Mouse (Mus musculus) retina, embryonic 14.5 days (tissue): ENCODE measurements at regions not wholly inside any gene's neighbourhood (a gene's known extent, or its start where the extent isn't known, plus 50 kb on each side); places are given as distances from the start of the nearest gene placed in this dataset.

Experiments used
- DNase-seq: peaks from one replicate; pipeline ENCODE4 v3.0.0-alpha.2; 2015; ENCODE audit warnings: low spot score

GRCm38 (mm10) chr10:117997796-117998195 is 143.8 kb upstream of the Mdm1 start:
- DNase-seq: no peak

- DNase-seq: no peak
Observed at GRCm38 (mm10) chr10:118000591-118000990, 141.0 kb upstream of the Mdm1 start.

DNA sequence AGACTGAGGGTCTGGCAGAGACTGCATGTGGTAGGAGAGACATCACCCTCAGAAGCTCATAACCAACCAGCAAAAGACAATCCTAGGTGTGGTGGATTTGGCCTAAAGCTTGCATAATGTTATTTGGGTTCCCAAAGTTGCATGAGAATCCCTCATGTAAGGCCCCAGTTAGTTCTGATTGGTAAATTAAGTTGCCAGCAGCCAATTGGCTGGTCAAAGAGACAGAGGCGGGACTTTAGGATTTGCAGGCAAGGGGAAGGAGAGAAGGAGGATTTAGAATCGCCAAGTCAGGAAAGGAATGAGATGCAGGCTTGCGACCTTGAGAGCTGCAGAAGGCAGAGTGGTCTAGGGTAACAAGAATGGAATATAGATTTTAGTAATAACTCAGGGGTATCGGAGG is 140.1 kb upstream of the Mdm1 start:
- DNase-seq: no peak

GRCm38 (mm10) chr10:118001971-118002370 is 139.6 kb upstream of the Mdm1 start:
- no peak for DNase-seq

DNA sequence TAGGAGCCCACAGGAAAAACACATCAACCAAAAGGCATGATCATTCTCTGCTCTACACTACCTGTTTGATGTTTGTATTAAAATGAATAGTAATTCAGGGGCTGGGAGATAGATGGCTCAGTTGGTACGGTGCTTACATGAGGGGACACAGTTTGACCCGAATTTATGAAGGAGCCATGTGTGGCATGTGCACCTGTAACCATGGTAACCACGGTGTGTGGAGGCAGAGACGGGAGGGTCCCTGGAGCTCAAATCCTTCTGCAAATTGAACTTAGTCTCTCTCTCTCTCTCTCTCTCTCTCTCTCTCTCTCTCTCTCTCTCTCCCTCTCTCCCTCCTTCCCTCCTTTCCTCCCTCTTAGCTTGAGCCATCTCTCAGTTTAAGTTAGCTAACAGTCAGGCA is 139.1 kb upstream of the Mdm1 start:
- DNase-seq: no peak

GRCm38 (mm10) chr10:118003179-118003578 is 138.4 kb upstream of the Mdm1 start:
- DNase-seq: no peak

- DNase-seq: peak; percentile 49
Observed at GRCm38 (mm10) chr10:118003739-118004361, 137.8 kb upstream of the Mdm1 start.

- DNase-seq: peak; percentile 45
Observed at GRCm38 (mm10) chr10:118004362-118004958, 137.2 kb upstream of the Mdm1 start.

DNA sequence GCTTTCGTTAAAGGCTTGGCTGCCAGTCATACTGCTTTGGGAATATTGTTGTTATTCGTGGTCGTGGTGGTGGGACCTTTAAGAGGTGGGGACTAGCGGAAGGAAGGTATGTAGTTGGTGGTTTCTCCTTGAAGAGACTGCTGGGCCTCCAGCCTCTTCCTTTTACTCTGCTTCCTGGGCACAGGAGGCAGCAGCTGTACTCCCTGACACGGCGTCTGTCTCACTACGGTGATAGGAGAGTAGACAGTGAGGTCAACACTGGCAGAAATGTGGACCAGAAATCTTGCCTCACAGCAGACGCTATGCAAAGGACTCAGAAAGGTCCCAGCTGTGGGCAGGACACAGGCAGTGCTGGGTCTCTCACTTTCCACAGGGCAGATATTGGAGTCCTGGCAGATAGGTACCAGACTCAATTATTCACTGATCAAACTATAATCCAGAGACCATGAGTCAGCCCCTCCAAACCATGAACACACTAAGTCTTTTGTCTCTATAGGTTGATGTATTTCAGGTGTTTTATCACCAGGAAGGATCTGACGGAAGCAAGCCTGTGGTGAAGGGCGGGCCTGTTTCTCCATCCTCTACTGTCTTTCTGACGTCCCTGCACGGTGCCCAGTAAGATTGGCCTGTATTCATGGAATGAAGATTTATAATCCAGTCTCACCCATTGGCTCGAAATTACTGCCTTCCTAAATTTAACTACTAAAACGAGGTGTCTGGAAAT is 134.6 kb upstream of the Mdm1 start:
- no peak for DNase-seq

DNA sequence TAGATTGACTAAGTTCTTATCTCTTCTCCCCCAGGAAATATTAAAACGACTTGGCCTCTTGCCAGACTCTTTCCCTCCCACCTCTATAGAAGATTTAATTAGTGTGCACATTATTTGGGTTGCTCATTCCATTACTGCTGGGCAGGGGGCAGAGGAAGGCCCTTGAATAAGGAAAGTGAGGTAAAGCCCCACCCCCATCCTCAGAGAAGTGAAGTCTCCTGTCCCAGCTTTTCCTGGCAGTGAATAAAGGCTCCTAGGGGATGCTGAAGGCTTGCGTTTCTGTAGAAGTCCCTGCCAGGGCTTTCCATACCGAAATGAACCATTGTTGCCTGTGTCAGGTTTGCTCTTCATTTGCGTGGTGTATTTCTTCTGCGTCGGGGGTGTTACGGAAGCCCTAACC is 133.8 kb upstream of the Mdm1 start:
- DNase-seq: no peak

- DNase-seq: no peak
Observed at GRCm38 (mm10) chr10:118011687-118012567, 129.7 kb upstream of the Mdm1 start.

GRCm38 (mm10) chr10:118028831-118029230 is 112.8 kb upstream of the Mdm1 start:
- no peak for DNase-seq

DNA sequence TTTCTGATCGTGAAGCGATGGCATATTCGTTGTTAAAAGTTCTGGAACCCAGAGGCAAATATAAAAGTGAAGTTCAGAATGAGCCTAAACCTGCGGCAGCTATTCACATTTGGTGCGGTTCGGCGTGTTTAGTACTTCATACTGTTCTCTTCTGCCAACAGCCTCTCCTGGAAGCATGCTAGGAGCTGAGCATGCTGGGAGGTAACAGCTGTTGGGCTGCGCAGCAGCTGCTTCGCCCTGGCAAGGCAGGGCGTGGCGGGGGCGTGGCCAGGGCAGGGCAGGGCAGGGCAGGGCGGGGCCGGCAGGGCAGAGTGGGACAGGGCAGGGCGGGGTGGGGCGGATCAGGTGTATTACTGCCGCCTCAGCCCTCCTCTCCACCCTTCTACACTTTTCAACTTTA is 107.2 kb upstream of the Mdm1 start:
- no peak for DNase-seq

DNA sequence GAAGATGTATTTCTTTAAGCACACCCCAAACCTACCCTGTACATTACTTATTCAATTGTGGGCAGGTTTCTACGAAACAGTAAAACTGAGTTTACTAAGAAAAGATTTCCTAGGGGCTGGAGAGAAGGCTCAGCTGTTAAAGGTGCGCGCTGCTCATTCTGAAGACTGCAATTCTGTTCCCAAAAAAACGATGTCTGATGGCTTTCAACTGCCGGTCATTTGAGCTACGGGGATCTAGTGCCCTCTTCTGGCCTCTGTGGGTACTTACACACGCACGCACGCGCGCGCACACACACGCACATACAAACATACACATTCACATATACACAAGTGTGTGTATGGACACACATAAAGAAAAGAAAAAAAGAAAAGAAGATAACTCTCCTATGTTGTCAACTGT is 106.6 kb upstream of the Mdm1 start:
- no peak for DNase-seq

- DNase-seq: no peak
Observed at GRCm38 (mm10) chr10:118038465-118038864, 103.1 kb upstream of the Mdm1 start.

- DNase-seq: no peak
Observed at GRCm38 (mm10) chr10:118039056-118039455, 102.6 kb upstream of the Mdm1 start.

- DNase-seq: no peak
Observed at GRCm38 (mm10) chr10:118041068-118041467, 100.5 kb upstream of the Mdm1 start.

DNA sequence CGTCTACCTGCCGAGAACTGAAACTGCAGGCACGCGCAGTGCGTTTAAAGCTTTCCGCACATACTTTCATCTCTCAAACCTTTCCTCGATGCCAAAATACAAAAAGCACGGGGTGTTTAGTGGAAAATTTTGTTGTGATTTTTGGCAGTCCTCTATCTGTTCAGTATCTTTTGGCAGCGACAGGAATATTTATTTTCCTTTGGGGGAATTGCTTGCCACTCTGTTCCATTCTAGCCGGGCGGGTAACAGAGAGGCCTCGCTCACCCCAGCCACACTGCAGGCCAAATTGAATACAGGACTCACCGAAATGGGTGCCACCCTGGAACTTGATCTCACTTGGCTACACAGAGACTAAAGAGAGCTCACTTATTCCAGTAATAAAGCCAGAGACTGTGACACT is 97.8 kb upstream of the Mdm1 start:
- no peak for DNase-seq

DNA sequence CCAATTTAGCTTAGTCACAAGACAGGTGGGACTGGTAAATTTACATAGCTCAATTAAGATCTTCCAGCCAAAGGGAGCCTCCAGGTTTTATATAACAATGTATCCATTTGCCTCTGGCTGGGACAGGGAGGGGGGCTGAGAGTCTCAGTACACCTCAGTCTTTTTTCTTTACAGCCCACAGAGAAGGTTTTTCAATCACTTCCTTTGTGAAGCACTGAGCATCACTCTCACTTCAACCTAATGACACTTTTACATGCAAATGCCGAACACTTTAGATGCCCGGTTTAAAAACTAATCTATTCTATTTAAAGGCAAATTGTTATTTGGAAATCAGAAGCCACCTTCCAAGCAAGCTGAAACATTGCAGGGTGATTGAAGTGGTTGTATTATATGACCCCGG is 96.8 kb upstream of the Mdm1 start:
- DNase-seq: no peak

DNA sequence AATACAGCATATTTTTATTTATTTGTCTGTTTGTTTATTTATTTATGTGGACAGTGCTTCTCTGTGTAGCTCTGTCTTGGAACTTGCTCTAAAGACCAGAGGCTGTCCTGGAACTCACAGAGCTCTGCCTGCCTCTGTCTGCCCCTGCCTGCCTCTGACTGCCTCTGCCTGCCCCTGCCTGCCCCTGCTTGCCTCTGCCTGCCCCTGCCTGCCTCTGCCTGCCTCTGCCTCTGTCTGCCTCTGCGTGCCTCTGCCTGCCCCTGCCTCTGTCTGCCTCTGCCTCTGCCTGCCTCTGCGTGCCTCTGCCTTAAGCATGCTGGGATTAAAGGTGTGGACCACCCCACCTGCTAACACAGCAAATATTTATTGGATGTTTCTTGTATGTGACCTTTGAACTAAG is 96.2 kb upstream of the Mdm1 start:
- DNase-seq: no peak

DNA sequence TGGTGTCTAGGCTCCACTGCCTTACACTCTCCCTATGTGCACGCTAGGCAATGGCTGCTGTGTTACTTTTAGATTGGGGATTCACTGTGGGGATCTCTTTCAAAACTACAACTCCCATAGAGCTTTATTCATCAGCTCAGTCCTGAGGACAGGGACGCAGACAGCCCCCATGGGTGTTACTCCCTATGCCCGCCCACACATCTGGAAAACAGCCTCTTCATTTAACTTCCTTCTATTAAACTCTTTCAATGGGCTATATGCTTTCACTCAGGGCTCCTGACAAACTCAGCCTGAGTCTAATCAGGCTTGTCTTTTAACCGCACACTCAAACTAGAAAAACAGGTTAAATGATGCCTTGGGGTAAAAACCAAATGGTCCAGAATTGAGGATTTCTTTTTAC is 95.3 kb upstream of the Mdm1 start:
- no peak for DNase-seq

- DNase-seq: no peak
Observed at GRCm38 (mm10) chr10:118046831-118047230, 94.8 kb upstream of the Mdm1 start.

GRCm38 (mm10) chr10:118049330-118049729 is 92.3 kb upstream of the Mdm1 start:
- DNase-seq: no peak
